Mouse (Mus musculus) heart, embryonic 12.5 days (tissue): ENCODE data around the gene Psmb4. TPM values are rescaled to one million over a fixed set of nuclear protein-coding genes. Genes with fewer than 3 reads are reported as not detected.
"Not testable (repeated sequence)": the region's sequence is repeated elsewhere in the genome, so short reads cannot be mapped to it uniquely, and the experiment has no call there.

Experiments used
- ATAC-seq: fragments of 200-750 bp; cut with Nextera tagmentation; 2 replicates; pipeline ENCODE4 v1.8.0; 2017; ENCODE audit warnings: moderate TSS enrichment, moderate library complexity; ENCODE audit not compliant: insufficient number of reproducible peaks, low FRiP score
- H3K27ac ChIP-seq: fragments of 300-500 bp; sonication (generic); 2 replicates; pipeline ENCODE4 v1.5.1; 2016; ENCODE audit warnings: mild to moderate bottlenecking, moderate library complexity; ENCODE audit not compliant: poor library complexity, severe bottlenecking
- H3K27me3 ChIP-seq: fragments of 300-500 bp; sonication (generic); replicated peaks from 2 replicates; pipeline ENCODE4 v1.6.1; 2016; ENCODE audit warnings: mild to moderate bottlenecking, moderate library complexity
- H3K36me3 ChIP-seq: fragments of 300-500 bp; sonication (generic); 2 replicates; pipeline ENCODE4 v1.6.1; 2016; ENCODE audit warnings: mild to moderate bottlenecking, moderate library complexity
- H3K4me1 ChIP-seq: fragments of 300-500 bp; sonication (generic); replicated peaks from 2 replicates; pipeline ENCODE4 v1.6.1; 2016; ENCODE audit warnings: mild to moderate bottlenecking
- H3K4me2 ChIP-seq: fragments of 300-500 bp; sonication (generic); 2 replicates; pipeline ENCODE4 v1.6.1; 2016; ENCODE audit warnings: mild to moderate bottlenecking, moderate library complexity
- H3K4me3 ChIP-seq: fragments of 300-500 bp; sonication (generic); 2 replicates; pipeline ENCODE4 v1.5.1; 2016; ENCODE audit warnings: mild to moderate bottlenecking
- H3K9ac ChIP-seq: fragments of 300-500 bp; sonication (generic); 2 replicates; pipeline ENCODE4 v1.6.1; 2016; ENCODE audit warnings: mild to moderate bottlenecking, moderate library complexity
- H3K9me3 ChIP-seq: fragments of 300-500 bp; sonication (generic); replicated peaks from 2 replicates; pipeline ENCODE4 v1.6.1; 2016; ENCODE audit warnings: mild to moderate bottlenecking, moderate library complexity
- WGBS: fragments of 180-500 bp; shearing (Covaris S2); methylation state at CpG from one replicate; pipeline ENCODE4 v1.1.7; 2016; 5-methylcytosine and 5-hydroxymethylcytosine counted together
- polyA plus RNA-seq: library from polyadenylated mRNA; unstranded; fragments of >200 nt; fragmentation: Nextera tagmentation; extraction: Ambion mirVana; gene quantifications from 2 replicates; pipeline ENCODE4 v1.2.1, GENCODE M21; 2016

Gene Psmb4
- polyA plus RNA-seq, 1 experiment from 2014 or later, result 235 TPM

GRCm38 (mm10) chr3:94926301-94926736 is 39.6 kb upstream of the Psmb4 start:
- WGBS, result 17% methylated on average over 4 of the region's 4 CpGs
- not testable (repeated sequence) for H3K9ac ChIP-seq, H3K4me2 ChIP-seq, H3K27me3 ChIP-seq, H3K9me3 ChIP-seq, H3K4me3 ChIP-seq, H3K36me3 ChIP-seq, H3K27ac ChIP-seq
- H3K4me1 ChIP-seq, result peaks cover 12% of the 10 kb centered on the region
- peak; percentile 66 for ATAC-seq

GRCm38 (mm10) chr3:94924688-94925087 is 37.9 kb upstream of the Psmb4 start:
- peaks cover 4% of the 10 kb centered on the region for H3K4me1 ChIP-seq
- H3K4me2 ChIP-seq, result no peak overlapping the region
- no peak overlapping the region for H3K9ac ChIP-seq
- ATAC-seq, result no peak
- WGBS, result 59% methylated on average over 8 of the region's 8 CpGs
- no peaks in the 10 kb centered on the region for H3K9me3 ChIP-seq
- H3K27ac ChIP-seq, result no peak overlapping the region
- H3K36me3 ChIP-seq, result no peaks in the 10 kb centered on the region
- H3K4me3 ChIP-seq, result no peak overlapping the region
- no peaks in the 10 kb centered on the region for H3K27me3 ChIP-seq

GRCm38 (mm10) chr3:94922333-94922732 is 35.6 kb upstream of the Psmb4 start:
- no peaks in the 10 kb centered on the region for H3K27me3 ChIP-seq
- H3K4me1 ChIP-seq, result peaks cover 8% of the 10 kb centered on the region
- no peaks in the 10 kb centered on the region for H3K36me3 ChIP-seq
- H3K4me3 ChIP-seq, result no peak overlapping the region
- WGBS, result 63% methylated on average over 3 of the region's 3 CpGs
- H3K4me2 ChIP-seq, result no peak overlapping the region
- H3K27ac ChIP-seq, result no peak overlapping the region
- no peak overlapping the region for H3K9ac ChIP-seq
- H3K9me3 ChIP-seq, result no peaks in the 10 kb centered on the region
- no peak for ATAC-seq

- Histone ChIP-seq H3K27ac (no peak overlapping the region), H3K36me3 (no peaks in the 10 kb centered on the region), H3K9ac (no peak overlapping the region), H3K4me3 (no peak overlapping the region), H3K27me3 (no peaks in the 10 kb centered on the region), H3K9me3 (no peaks in the 10 kb centered on the region), H3K4me1 (peaks cover 5% of the 10 kb centered on the region), H3K4me2 (no peak overlapping the region)
- 49% methylated on average over 3 of the region's 3 CpGs for WGBS
- ATAC-seq, result no peak
Observed at GRCm38 (mm10) chr3:94921104-94921503, 34.3 kb upstream of the Psmb4 start.

- WGBS, result 80% methylated on average over 4 of the region's 4 CpGs
Observed at GRCm38 (mm10) chr3:94918845-94919244, 32.1 kb upstream of the Psmb4 start.

GRCm38 (mm10) chr3:94917816-94918361 is 31.1 kb upstream of the Psmb4 start:
- Histone ChIP-seq H3K27me3 (no peaks in the 10 kb centered on the region), H3K36me3 (no peaks in the 10 kb centered on the region), H3K4me3 (no peak overlapping the region), H3K27ac (no peak overlapping the region), H3K9me3 (no peaks in the 10 kb centered on the region), H3K9ac (no peak overlapping the region), H3K4me2 (no peak overlapping the region), H3K4me1 (0 out of 2 replicates have a peak, but pooled peaks cover 4% of the 10 kb centered on the region)
- peak; percentile 57; the same call in 1 of the 2 replicates for ATAC-seq
- WGBS, result 54% methylated on average over 14 of the region's 14 CpGs

More at GRCm38 (mm10) chr3:94918845-94919244, 32.1 kb upstream of the Psmb4 start:
- Histone ChIP-seq H3K4me3 (no peak overlapping the region), H3K9ac (no peak overlapping the region), H3K4me1 (0 out of 2 replicates have a peak, but pooled peaks cover 4% of the 10 kb centered on the region), H3K9me3 (no peaks in the 10 kb centered on the region), H3K27me3 (no peaks in the 10 kb centered on the region), H3K36me3 (no peaks in the 10 kb centered on the region), H3K4me2 (no peak overlapping the region), H3K27ac (no peak overlapping the region)
- ATAC-seq, result no peak

- 81% methylated on average over 7 of the region's 7 CpGs for WGBS
- H3K4me3 ChIP-seq, result no peak overlapping the region
Observed at GRCm38 (mm10) chr3:94915903-94916741, 29.4 kb upstream of the Psmb4 start.

GRCm38 (mm10) chr3:94913801-94914200 is 27.0 kb upstream of the Psmb4 start:
- ATAC-seq, result no peak
- no peak overlapping the region for H3K27ac ChIP-seq
- no peak overlapping the region for H3K9ac ChIP-seq
- no peaks in the 10 kb centered on the region for H3K27me3 ChIP-seq
- 0 out of 2 replicates have a peak, but pooled peaks cover 4% of the 10 kb centered on the region for H3K4me1 ChIP-seq
- no peak overlapping the region for H3K4me3 ChIP-seq
- H3K36me3 ChIP-seq, result no peaks in the 10 kb centered on the region
- H3K4me2 ChIP-seq, result no peak overlapping the region
- 66% methylated on average over 5 of the region's 5 CpGs for WGBS
- H3K9me3 ChIP-seq, result no peaks in the 10 kb centered on the region

More at GRCm38 (mm10) chr3:94915903-94916741, 29.4 kb upstream of the Psmb4 start:
- no peak overlapping the region for H3K4me2 ChIP-seq
- H3K9me3 ChIP-seq, result no peaks in the 10 kb centered on the region
- no peak for ATAC-seq
- no peak overlapping the region for H3K27ac ChIP-seq
- 0 out of 2 replicates have a peak, but pooled peaks cover 4% of the 10 kb centered on the region for H3K4me1 ChIP-seq
- H3K27me3 ChIP-seq, result no peaks in the 10 kb centered on the region
- H3K9ac ChIP-seq, result no peak overlapping the region
- H3K36me3 ChIP-seq, result no peaks in the 10 kb centered on the region

- no peak overlapping the region for H3K27ac ChIP-seq
- H3K4me1 ChIP-seq, result no peaks in the 10 kb centered on the region
- H3K9ac ChIP-seq, result no peak overlapping the region
- no peaks in the 10 kb centered on the region for H3K36me3 ChIP-seq
- H3K9me3 ChIP-seq, result no peaks in the 10 kb centered on the region
- WGBS, result 61% methylated on average over 2 of the region's 2 CpGs
- no peaks in the 10 kb centered on the region for H3K27me3 ChIP-seq
- H3K4me3 ChIP-seq, result no peak overlapping the region
- no peak overlapping the region for H3K4me2 ChIP-seq
- no peak for ATAC-seq
Observed at GRCm38 (mm10) chr3:94911050-94911693, 24.4 kb upstream of the Psmb4 start.

GRCm38 (mm10) chr3:94906482-94906881 is 19.7 kb upstream of the Psmb4 start:
- no peaks in the 10 kb centered on the region for H3K36me3 ChIP-seq
- no peak overlapping the region for H3K4me2 ChIP-seq
- H3K9ac ChIP-seq, result no peak overlapping the region
- H3K27ac ChIP-seq, result no peak overlapping the region
- H3K4me3 ChIP-seq, result no peak overlapping the region
- H3K4me1 ChIP-seq, result no peaks in the 10 kb centered on the region
- H3K27me3 ChIP-seq, result no peaks in the 10 kb centered on the region
- no peaks in the 10 kb centered on the region for H3K9me3 ChIP-seq
- ATAC-seq, result no peak
- WGBS, result 50% methylated on average over 1 of the region's 1 CpGs

- H3K27ac ChIP-seq, H3K36me3 ChIP-seq, H3K4me2 ChIP-seq, H3K4me1 ChIP-seq, H3K9me3 ChIP-seq, ATAC-seq, H3K4me3 ChIP-seq, H3K9ac ChIP-seq, H3K27me3 ChIP-seq: not testable (repeated sequence)
- 59% methylated on average over 3 of the region's 3 CpGs for WGBS
Observed at GRCm38 (mm10) chr3:94904759-94905158, 18.0 kb upstream of the Psmb4 start.
